Mouse (Mus musculus) lung, postnatal 0 days (tissue): ENCODE data around the gene Myo1h. TPM values are rescaled to one million over a fixed set of nuclear protein-coding genes. Genes with fewer than 3 reads are reported as not detected.

ENCODE experiments used
- ATAC-seq: fragments of 200-750 bp; cut with Nextera tagmentation; 2 replicates; pipeline ENCODE4 v1.8.0; 2017; ENCODE audit warnings: moderate library complexity
- DNase-seq: peaks from one replicate; pipeline ENCODE4 v3.0.0-alpha.2; 2016; ENCODE audit warnings: low spot score
- H3K27ac ChIP-seq: fragments of 300-500 bp; sonication (generic); 2 replicates; pipeline ENCODE4 v1.5.1; 2014; ENCODE audit warnings: antibody characterized with exemption, mild to moderate bottlenecking, low read length, mixed read lengths
- H3K27me3 ChIP-seq: fragments of 300-500 bp; sonication (generic); replicated peaks from 2 replicates; pipeline ENCODE4 v1.6.1; 2014; ENCODE audit warnings: low read length, mixed read lengths; ENCODE audit not compliant: insufficient read depth
- H3K36me3 ChIP-seq: fragments of 300-500 bp; sonication (generic); 2 replicates; pipeline ENCODE4 v1.6.1; 2014; ENCODE audit warnings: low read length, mixed read lengths; ENCODE audit not compliant: insufficient read depth
- H3K4me1 ChIP-seq: fragments of 300-500 bp; sonication (generic); 2 replicates; pipeline ENCODE4 v1.6.1; 2014; ENCODE audit warnings: antibody characterized with exemption, low read depth, low read length, mixed read lengths; ENCODE audit not compliant: insufficient read depth
- H3K4me2 ChIP-seq: fragments of 300-500 bp; sonication (generic); replicated peaks from 2 replicates; pipeline ENCODE4 v1.6.1; 2014; ENCODE audit warnings: low read depth, mild to moderate bottlenecking, low read length, moderate library complexity, mixed read lengths
- H3K4me3 ChIP-seq: fragments of 300-500 bp; sonication (generic); 2 replicates; pipeline ENCODE4 v1.5.1; 2014; ENCODE audit warnings: low read depth, low read length
- H3K9ac ChIP-seq: fragments of 300-500 bp; sonication (generic); replicated peaks from 2 replicates; pipeline ENCODE4 v1.6.1; 2014; ENCODE audit warnings: low read depth, mild to moderate bottlenecking
- H3K9me3 ChIP-seq: fragments of 300-500 bp; sonication (generic); 2 replicates; pipeline ENCODE4 v1.6.1; 2016; ENCODE audit warnings: low read length, mixed read lengths
- CTCF ChIP-seq: IDR thresholded peaks from 2 replicates; pipeline ENCODE4 v1.5.1; 2016; ENCODE audit warnings: antibody characterized with exemption, mild to moderate bottlenecking
- EP300 ChIP-seq: IDR thresholded peaks from 2 replicates; pipeline ENCODE4 v1.6.1; 2016; ENCODE audit warnings: antibody characterized with exemption, mild to moderate bottlenecking, control low read depth
- WGBS: fragments of 180-500 bp; shearing (Covaris S2); extraction: QIAGEN DNeasy Blood & Tissue Kit; methylation state at CpG from one replicate; pipeline ENCODE4 v1.1.7; 2014; 5-methylcytosine and 5-hydroxymethylcytosine counted together
- microRNA-seq: library from miRNA; unstranded; fragments of <30 nt; microRNA quantifications from one replicate; pipeline ENCODE4, GENCODE M21; 2016
- polyA plus RNA-seq: library from polyadenylated mRNA; unstranded; fragments of >200 nt; fragmentation: Nextera tagmentation; extraction: Ambion mirVana; gene quantifications from 2 replicates; pipeline ENCODE4 v1.2.1, GENCODE M21; 2015

The Myo1h gene
- polyA plus RNA-seq, 1 experiment from 2014 or later, result 3.4 TPM

- TF ChIP-seq EP300 (no peak), CTCF (no peak)
- H3K36me3 ChIP-seq, result peaks cover 65% of the 10 kb centered on the region
- WGBS, result 91% methylated on average over 11 of the region's 11 CpGs
- H3K27ac ChIP-seq, result no peak overlapping the region
- ATAC-seq, result no peak
- no peak overlapping the region for H3K4me2 ChIP-seq
- H3K9me3 ChIP-seq, result no peaks in the 10 kb centered on the region
- H3K4me3 ChIP-seq, result no peak overlapping the region
- H3K27me3 ChIP-seq, result no peaks in the 10 kb centered on the region
- no peaks in the 10 kb centered on the region for H3K4me1 ChIP-seq
- no peak overlapping the region for H3K9ac ChIP-seq
- DNase-seq, result no peak
These were observed 119.9 kb downstream of the Myo1h start for GRCm38 (mm10) chr5:114408846-114409245.

GRCm38 (mm10) chr5:114410429-114410828 lies 121.5 kb downstream of the Myo1h start:
- TF ChIP-seq EP300, result no peak
- TF ChIP-seq CTCF, result no peak; the same call in 1 of the 2 replicates
- WGBS, result 87% methylated on average over 13 of the region's 13 CpGs
- peaks cover 61% of the 10 kb centered on the region for H3K36me3 ChIP-seq
- no peak overlapping the region for H3K4me2 ChIP-seq
- no peak overlapping the region for H3K9ac ChIP-seq
- H3K27me3 ChIP-seq, result no peaks in the 10 kb centered on the region
- no peak overlapping the region for H3K27ac ChIP-seq
- ATAC-seq, result no peak
- no peaks in the 10 kb centered on the region for H3K9me3 ChIP-seq
- DNase-seq, result no peak
- no peak overlapping the region for H3K4me3 ChIP-seq
- H3K4me1 ChIP-seq, result no peaks in the 10 kb centered on the region

- Histone ChIP-seq H3K9ac (no peak overlapping the region), H3K4me2 (no peak overlapping the region), H3K27ac (peak overlapping the region; percentile 70), H3K36me3 (peaks cover 53% of the 10 kb centered on the region), H3K9me3 (no peaks in the 10 kb centered on the region), H3K27me3 (no peaks in the 10 kb centered on the region), H3K4me1 (no peaks in the 10 kb centered on the region), H3K4me3 (no peak overlapping the region)
- ATAC-seq (peak; percentile 27), DNase-seq (peak; percentile 70)
- WGBS, result 36% methylated on average over 23 of the region's 23 CpGs
- TF ChIP-seq CTCF (no peak), EP300 (peak; percentile 40; the same call in 1 of the 2 replicates)
These were observed 123.5 kb downstream of the Myo1h start for GRCm38 (mm10) chr5:114412361-114412998.

GRCm38 (mm10) chr5:114413067-114413735 lies 124.2 kb downstream of the Myo1h start:
- 31% methylated on average over 16 of the region's 16 CpGs for whole genome bisulfite sequencing
- TF ChIP-seq CTCF, result no peak
- TF ChIP-seq EP300, result peak; percentile 66
- ATAC-seq (peak; percentile 90), DNase-seq (peak; percentile 95)
- H3K4me1 ChIP-seq, result no peaks in the 10 kb centered on the region
- H3K4me3 ChIP-seq, result no peak overlapping the region
- no peaks in the 10 kb centered on the region for H3K9me3 ChIP-seq
- peaks cover 59% of the 10 kb centered on the region for H3K36me3 ChIP-seq
- peak overlapping the region; percentile 70; the same call in 1 of the 2 replicates for H3K27ac ChIP-seq
- no peak overlapping the region for H3K4me2 ChIP-seq
- H3K27me3 ChIP-seq, result no peaks in the 10 kb centered on the region
- no peak overlapping the region for H3K9ac ChIP-seq

Small RNA genes lying within 50 kb of the gene (microRNA-seq; reads per million reads assigned to microRNA genes)
- not detected for gene Mir7027

Other genes with a start within 250 kb of the Myo1h start
- gene Usp30, start 223.7 kb upstream of the Myo1h start, polyA plus RNA-seq, result 8.3 and 8.7 TPM in 2 replicates
- not detected in 2 replicates for gene Svop, start 197.6 kb upstream of the Myo1h start, polyA plus RNA-seq
- gene Alkbh2, start 160.9 kb upstream of the Myo1h start, polyA plus RNA-seq, result 4.1 and 4.3 TPM in 2 replicates
- 4.5 and 5.5 TPM in 2 replicates for gene Ung, start 158.8 kb upstream of the Myo1h start, polyA plus RNA-seq
- gene Acacb, start 142.6 kb upstream of the Myo1h start, polyA plus RNA-seq, result 0.54 and 1.3 TPM in 2 replicates
- 0.74 and 0.81 TPM in 2 replicates for gene Foxn4, start 15.4 kb upstream of the Myo1h start, polyA plus RNA-seq
- 223 and 230 TPM in 2 replicates for gene Kctd10, start 91.3 kb downstream of the Myo1h start, polyA plus RNA-seq
- gene Ube3b, start 91.4 kb downstream of the Myo1h start, polyA plus RNA-seq, result 28.9 and 30.1 TPM in 2 replicates
- gene Mmab, start 154.9 kb downstream of the Myo1h start, polyA plus RNA-seq, result 11.1 and 12.8 TPM in 2 replicates
- 28.9 and 30.1 TPM in 2 replicates for gene Mvk, start 155.1 kb downstream of the Myo1h start, polyA plus RNA-seq